Comparison of ENCODE assay signal across 17 mouse cellular contexts in genomic region chr5:22388502-22388901, GRCm38 (mm10). TPM values are rescaled to one million over a fixed set of nuclear protein-coding genes. Genes with fewer than 3 reads are reported as not detected.
"Had no signal": no experiment of that assay in that cellular context is flagged by ENCODE, and none has a peak within 500 bp of the region (broad histone marks: within the 10 kb centered on the region; RNA-seq: fewer than 3 reads in every experiment).

No protein-coding gene starts in this region.

- H3K4me2 ChIP-seq: lung, embryonic 15.5 days; midbrain, embryonic 11.5 days; midbrain, embryonic 13.5 days; midbrain, embryonic 15.5 days; neural tube, embryonic 12.5 days; stomach, embryonic 15.5 days had no signal

- H3K9me3 ChIP-seq: lung, embryonic 15.5 days; megakaryocyte, embryonic 14.5 days; midbrain, embryonic 13.5 days; midbrain, embryonic 15.5 days; neural tube, embryonic 12.5 days; stomach, embryonic 15.5 days had no signal

- ATAC-seq: lung, postnatal 0 days; midbrain, embryonic 13.5 days; midbrain, embryonic 15.5 days had no signal

- H3K36me3 ChIP-seq: lung, embryonic 15.5 days; midbrain, embryonic 13.5 days; midbrain, embryonic 15.5 days; neural tube, embryonic 12.5 days; stomach, embryonic 15.5 days had no signal

- H3K9ac ChIP-seq: lung, embryonic 15.5 days; midbrain, embryonic 13.5 days; midbrain, embryonic 15.5 days; neural tube, embryonic 12.5 days; stomach, embryonic 15.5 days had no signal

- H3K4me3 ChIP-seq: lung, embryonic 15.5 days; megakaryocyte, embryonic 14.5 days; midbrain, embryonic 13.5 days; midbrain, embryonic 15.5 days; neural tube, embryonic 12.5 days; stomach, embryonic 15.5 days had no signal

- H3K27ac ChIP-seq: lung, embryonic 15.5 days; macrophage; midbrain, embryonic 13.5 days; midbrain, embryonic 15.5 days; neural tube, embryonic 12.5 days; stomach, embryonic 15.5 days; stomach, postnatal 0 days had no signal

- DNase-seq: lung, adult 2 months; lung, postnatal 14 days; lung, postnatal 36 days; right cerebral cortex, postnatal 14 days; thymus, adult 2 months; thymus, postnatal 25 days; thymus, postnatal 4 days had no signal

- H3K4me1 ChIP-seq: lung, embryonic 15.5 days; megakaryocyte, embryonic 14.5 days; midbrain, embryonic 13.5 days; midbrain, embryonic 15.5 days; neural tube, embryonic 12.5 days; stomach, embryonic 15.5 days had no signal

- H3K27me3 ChIP-seq: lung, embryonic 15.5 days; megakaryocyte, embryonic 14.5 days; midbrain, embryonic 13.5 days; midbrain, embryonic 15.5 days; neural tube, embryonic 12.5 days; stomach, embryonic 15.5 days had no signal

RNA-seq across cellular contexts. Expression of gene Reln, which starts 44.0 kb away (rescaled TPM):
- polyA plus RNA-seq: macrophage had no signal
